Mouse (Mus musculus): ENCODE data around the gene Chil4. TPM values are rescaled to one million over a fixed set of nuclear protein-coding genes. Genes with fewer than 3 reads are reported as not detected.

Gene Chil4
- polyA plus RNA-seq, 1 experiment from 2014 or later: not detected

DNA sequence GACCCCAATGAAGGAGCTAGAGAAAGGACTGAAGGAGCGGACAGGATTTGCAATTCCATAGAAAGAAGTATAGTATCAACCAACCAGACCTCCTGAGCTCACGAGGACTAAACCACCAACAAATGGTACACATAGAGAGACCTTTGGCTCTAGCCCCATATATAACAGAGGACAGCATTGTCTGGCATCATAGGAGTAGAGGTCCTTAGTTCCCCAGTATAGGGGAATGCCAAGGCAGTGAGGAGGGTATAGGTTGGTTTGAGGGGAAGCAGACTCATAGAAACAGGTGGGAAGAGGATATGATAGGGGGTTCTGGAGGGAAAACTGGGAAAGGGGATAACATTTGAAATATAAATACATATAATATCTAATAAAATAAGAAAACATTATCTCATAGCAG lies 64.9 kb downstream of the Chil4 start:
- no peak overlapping the region for H3K4me2 ChIP-seq
- no peak overlapping the region for H3K4me3 ChIP-seq
- H3K4me1 ChIP-seq: no peaks in the 10 kb centered on the region
- H3K36me3 ChIP-seq: no peaks in the 10 kb centered on the region
- no peak for ATAC-seq (ENCODE audit: insufficient number of reproducible peaks, low FRiP score, low TSS enrichment, low read depth)
- 82% methylated on average over 2 of the region's 2 CpGs for WGBS
- no peak overlapping the region for H3K27ac ChIP-seq
- H3K9me3 ChIP-seq: no peaks in the 10 kb centered on the region
- no peaks in the 10 kb centered on the region for H3K27me3 ChIP-seq
- no peak overlapping the region for H3K9ac ChIP-seq

Other genes with a start within 250 kb of the Chil4 start
- 0.96 and 1.3 TPM in 2 replicates for gene Ovgp1, start 245.8 kb downstream of the Chil4 start, polyA plus RNA-seq (2015; fragmentation: Nextera tagmentation; extraction: Ambion mirVana)
- gene Pifo, start 204.9 kb downstream of the Chil4 start, polyA plus RNA-seq (2015; fragmentation: Nextera tagmentation; extraction: Ambion mirVana): not detected in 2 replicates
- gene Chil5, start 186.7 kb downstream of the Chil4 start, polyA plus RNA-seq (2015; fragmentation: Nextera tagmentation; extraction: Ambion mirVana): 0.21 and 0.23 TPM in 2 replicates
- gene Chia1, start 106.3 kb downstream of the Chil4 start, polyA plus RNA-seq (2015; fragmentation: Nextera tagmentation; extraction: Ambion mirVana): not detected in 2 replicates
- gene Chil3, start 51.9 kb downstream of the Chil4 start, polyA plus RNA-seq (2015; fragmentation: Nextera tagmentation; extraction: Ambion mirVana): 0.15 and 0.72 TPM in 2 replicates
- not detected in 2 replicates for gene Chil6, start 186.7 kb upstream of the Chil4 start, polyA plus RNA-seq (2015; fragmentation: Nextera tagmentation; extraction: Ambion mirVana)